Mouse (Mus musculus): ENCODE measurements around the gene Il4i1.
A peak's percentile ranks its signal among the peaks of the same experiment; 100 is the strongest.

Il4i1 gene

GRCm38 (mm10) chr7:44815721-44816469 lies at the start of gene Il4i1, which contains the start of gene Nup62:
Gene Il4i1 (plus strand): TSS chr7:44816387.
Gene Nup62 (plus strand): TSS chr7:44816088.
- DNase-seq (ENCODE audit: low read depth, low spot score): peak; percentile 100

DNA sequence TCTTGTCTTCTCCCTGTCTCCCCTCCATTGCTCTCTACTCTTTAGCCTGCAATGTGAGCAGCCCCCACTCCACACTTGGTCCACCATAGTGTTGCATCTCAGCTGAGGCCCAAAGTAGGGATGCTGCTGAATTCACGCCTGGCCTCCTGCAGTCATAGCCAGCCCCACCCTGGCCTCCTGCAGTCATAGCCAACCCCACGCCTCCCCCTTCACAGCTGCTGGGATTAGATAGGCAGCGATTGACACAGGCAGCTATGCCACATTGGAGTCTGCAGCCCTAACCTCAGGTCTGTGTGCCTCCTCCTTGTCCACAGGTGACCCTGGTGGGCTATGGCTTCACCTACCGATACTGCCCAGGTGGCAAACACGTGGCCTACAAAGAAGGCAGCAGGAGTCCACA lies 48.1 kb upstream of the Il4i1 start:
- DNase-seq (ENCODE audit: low read depth, low spot score): no peak

DNA sequence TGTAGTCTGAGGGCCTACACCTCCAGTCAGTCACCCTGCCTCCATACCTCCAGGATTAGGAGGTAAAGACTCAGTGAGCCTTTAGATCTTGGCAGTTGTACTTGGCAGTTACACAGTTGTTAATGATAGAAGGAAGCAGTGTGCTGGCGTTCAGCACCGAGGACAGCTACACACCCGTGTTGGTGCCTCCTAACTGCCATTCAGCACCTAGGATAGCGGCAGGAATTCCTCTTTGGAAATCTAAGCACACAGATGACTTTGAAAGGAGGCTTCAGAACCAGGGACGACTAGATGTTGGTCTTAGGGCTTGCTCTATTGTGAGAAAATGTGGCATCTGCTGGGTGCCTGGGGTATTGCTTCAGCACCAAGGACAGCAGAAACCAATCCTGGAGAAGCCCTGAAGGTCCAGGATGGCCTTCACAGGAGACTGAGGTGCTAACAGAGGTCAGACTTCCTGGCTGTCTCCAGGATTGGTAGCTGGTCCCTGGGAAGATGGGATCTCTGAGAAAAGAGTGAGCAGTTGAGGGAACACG lies 46.1 kb upstream of the Il4i1 start:
- peak; percentile 89 for DNase-seq (ENCODE audit: low read depth, low spot score)

- no peak for DNase-seq (ENCODE audit: low read depth, low spot score)
Measured at GRCm38 (mm10) chr7:44772591-44773204, 43.5 kb upstream of the Il4i1 start.

DNA sequence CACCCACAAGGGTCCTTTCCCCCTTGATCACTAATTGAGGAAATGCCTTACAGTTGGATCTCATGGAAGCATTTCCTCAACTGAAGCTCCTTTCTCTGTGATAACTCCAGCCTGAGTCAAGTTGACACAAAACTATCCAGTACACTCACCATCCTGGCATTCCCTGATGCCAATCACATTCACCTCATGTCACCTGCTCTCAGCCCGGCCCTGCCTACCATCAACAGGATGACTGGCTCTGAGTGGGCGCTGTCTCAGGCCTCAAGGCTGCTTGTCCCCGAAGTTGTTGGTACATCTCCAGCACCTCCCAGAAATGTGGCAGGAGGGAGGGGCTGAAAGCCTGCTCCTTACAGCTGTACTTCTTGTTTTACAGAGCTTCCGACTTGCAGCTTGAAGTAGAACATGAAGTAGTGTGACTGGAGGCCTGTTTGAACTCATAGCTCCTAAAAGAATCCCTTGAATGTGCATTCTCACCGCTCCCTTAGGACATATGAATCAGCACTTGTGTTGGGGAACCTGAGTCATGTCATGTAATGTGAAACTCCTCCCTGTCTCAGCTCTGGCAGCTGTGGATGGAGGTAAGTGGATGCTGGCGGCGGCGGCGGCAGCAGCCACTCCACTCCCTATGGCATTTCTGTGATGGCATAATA lies 39.2 kb upstream of the Il4i1 start:
- DNase-seq (ENCODE audit: low read depth, low spot score): no peak

GRCm38 (mm10) chr7:44780101-44780500 lies 36.1 kb upstream of the Il4i1 start:
- no peak for DNase-seq (ENCODE audit: low read depth, low spot score)

GRCm38 (mm10) chr7:44789531-44789930 lies 26.7 kb upstream of the Il4i1 start:
- no peak for DNase-seq (ENCODE audit: low read depth, low spot score)

GRCm38 (mm10) chr7:44790066-44790465 lies 26.1 kb upstream of the Il4i1 start:
- DNase-seq (ENCODE audit: low read depth, low spot score): no peak

DNA sequence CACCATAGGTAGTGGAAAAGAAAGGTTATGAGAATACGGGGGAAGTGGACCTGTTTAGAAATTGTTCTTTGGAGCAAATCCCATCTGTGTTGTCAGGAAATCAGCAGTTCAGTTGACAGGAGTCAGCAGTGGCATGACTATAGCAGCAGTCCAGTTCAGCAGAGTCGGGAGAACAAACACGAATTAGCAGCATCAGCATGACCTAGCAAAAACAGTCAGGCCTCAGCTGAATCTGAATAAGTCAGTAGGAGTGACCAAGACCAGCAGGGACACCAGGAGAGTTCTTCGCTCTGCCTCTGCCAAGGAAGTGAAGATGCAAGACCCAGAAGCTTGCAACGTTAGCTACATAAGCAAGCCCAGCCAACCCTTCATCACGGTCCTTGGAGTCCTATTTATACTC lies 23.4 kb upstream of the Il4i1 start:
- no peak for DNase-seq (ENCODE audit: low read depth, low spot score)

- DNase-seq (ENCODE audit: low read depth, low spot score): no peak
Measured at GRCm38 (mm10) chr7:44808927-44809326, 7.3 kb upstream of the Il4i1 start.

- DNase-seq (ENCODE audit: low read depth, low spot score): no peak
Measured at GRCm38 (mm10) chr7:44809466-44809865, 6.7 kb upstream of the Il4i1 start.

DNA sequence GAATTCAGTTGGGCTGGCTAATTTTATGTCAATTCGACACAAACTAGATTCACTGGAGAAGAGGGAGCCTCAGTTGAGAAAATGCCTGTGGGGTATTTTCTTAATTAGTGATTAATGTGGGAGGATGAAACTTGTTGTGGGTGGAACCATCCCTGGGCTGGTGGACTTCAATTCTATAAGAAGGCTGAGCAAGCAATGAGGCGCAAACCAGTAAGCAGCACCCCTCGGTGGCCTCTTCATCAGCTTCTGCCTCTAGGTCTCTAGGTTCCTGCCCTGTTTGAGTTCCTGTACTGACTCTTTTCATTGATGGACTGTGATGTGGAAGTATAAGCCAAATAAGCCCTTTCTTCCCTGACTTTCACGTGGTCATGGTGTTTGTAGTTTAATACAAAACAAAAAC lies 5.8 kb upstream of the Il4i1 start:
- no peak for DNase-seq (ENCODE audit: low read depth, low spot score)

GRCm38 (mm10) chr7:44810819-44811557 lies 5.2 kb upstream of the Il4i1 start:
- DNase-seq (ENCODE audit: low read depth, low spot score): no peak

GRCm38 (mm10) chr7:44812651-44813325 lies 3.4 kb upstream of the Il4i1 start:
- no peak for DNase-seq (ENCODE audit: low read depth, low spot score)

DNA sequence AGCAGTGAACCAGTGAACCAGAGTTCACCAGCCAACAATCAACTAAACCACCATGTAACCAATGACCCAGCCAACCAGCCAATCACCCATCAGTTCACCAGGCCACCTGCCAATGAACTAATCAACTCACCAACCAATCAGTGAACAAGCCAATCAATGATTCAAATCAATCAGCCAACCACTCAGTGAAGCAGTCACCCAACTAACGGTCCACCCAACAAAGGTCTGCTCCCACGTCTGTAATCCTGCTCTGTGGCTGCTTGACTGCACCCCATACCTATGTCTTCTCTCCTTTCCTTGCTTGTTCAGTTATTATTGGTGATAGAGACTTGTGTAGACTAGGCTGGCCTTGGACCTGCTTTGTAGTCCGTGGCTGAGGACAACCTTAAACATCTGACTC lies 2.2 kb upstream of the Il4i1 start:
- no peak for DNase-seq (ENCODE audit: low read depth, low spot score)

GRCm38 (mm10) chr7:44814423-44814822 lies 1.8 kb upstream of the Il4i1 start:
- DNase-seq (ENCODE audit: low read depth, low spot score): no peak

DNA sequence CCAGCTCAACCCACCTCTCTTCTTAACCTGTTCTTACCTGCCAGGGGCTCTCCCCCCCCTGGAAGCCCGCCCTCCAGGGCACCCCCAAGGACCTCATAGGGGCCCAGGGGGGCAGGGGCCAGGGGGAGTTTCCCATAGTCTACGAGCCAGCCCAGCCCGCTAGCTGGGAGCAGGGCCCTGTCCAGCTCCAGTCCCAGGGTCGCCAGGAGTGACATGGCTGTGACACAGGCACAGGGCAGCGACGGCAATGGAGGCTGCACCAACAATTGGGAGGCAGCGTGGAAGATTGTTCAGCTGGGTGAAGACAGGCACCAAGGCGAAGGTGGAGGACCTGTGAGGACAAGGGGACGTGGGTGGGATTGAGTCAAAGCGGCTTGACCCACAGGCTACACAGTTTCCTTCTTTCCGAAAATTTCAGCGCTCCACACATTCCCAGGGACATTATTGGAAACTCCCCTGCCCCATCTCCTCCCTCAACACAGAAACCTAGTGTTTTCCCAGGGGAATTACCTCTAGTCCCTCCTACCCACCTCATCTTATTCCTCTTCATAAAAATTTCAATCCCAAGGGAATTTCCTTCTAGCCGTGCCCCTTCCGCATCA lies 1.1 kb upstream of the Il4i1 start:
- DNase-seq (ENCODE audit: low read depth, low spot score): no peak

DNA sequence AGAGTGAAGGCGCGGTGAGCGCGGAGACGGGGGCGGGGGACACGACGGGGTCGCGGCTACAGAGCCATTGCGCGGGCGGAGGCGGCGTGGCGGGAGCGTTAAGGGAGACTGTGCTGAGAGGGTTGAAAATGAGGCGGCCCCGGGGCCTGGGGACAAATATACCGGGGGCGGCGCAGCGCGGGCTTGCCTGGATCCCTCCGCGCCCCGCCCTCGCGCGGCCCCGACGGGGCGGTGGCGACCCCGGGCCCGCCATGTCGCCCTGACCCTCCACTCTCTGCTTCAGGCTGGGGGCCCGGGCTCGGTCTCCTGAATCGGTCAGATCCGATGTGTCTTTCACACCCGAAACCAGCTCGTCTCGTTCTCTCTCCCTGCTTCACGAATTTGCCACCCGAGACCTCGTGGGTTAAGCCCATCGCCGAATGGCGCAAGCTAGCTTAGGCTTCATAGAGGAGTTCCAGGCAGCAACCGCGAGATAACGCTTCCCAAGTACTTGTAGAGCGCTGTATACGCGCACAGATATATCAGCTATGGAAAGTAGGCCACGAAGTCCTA lies 359 bp downstream of the Il4i1 start, which contains the start of gene Atf5:
Gene Atf5, minus strand, starts transcription at position 189 of the 552 bp plus-strand sequence.
- DNase-seq (ENCODE audit: low read depth, low spot score): peak; percentile 41

DNA sequence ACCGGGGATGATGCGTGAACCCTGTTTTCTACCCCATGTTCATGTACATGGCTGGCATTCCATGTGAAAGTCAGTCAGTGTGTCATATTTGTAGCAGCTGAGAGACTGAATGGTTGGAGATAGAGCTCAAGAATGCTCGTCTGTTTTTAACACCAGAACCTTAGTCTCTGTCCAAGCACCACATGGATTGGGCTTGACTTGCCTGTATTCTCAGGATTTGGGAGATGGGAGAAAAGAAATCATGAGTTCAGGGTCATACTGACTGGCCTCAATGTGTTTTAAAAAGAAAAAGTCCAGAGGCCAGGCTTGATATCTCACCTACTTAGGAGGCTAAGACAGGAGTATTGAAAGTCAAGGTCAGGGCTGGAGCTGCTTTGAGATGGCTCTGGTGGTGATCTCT lies 1.3 kb downstream of the Il4i1 start:
- DNase-seq (ENCODE audit: low read depth, low spot score): no peak

DNA sequence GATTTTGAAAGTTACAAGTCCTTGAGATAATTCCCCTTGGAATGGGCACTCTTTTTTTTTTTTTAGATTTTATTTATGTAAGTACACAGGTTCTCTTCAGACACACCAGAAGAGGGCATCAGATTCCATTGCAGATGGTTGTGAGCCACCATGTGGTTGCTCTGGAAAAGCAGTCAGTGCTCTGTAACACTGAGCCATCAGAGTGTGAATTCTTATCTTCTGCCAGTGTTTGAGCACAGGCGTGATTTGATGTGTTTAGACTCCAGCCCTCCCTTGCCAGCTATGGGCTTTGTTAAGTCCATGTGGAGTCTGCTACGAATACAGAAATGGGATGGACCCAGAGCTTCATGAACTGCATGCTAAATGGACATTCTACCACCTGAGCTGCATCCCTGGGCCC lies 2.0 kb downstream of the Il4i1 start:
- DNase-seq (ENCODE audit: low read depth, low spot score): no peak

Measured in ES-CJ7 (cell line).